33 mouse cellular contexts compared by ENCODE assay signal in the genomic region with DNA sequence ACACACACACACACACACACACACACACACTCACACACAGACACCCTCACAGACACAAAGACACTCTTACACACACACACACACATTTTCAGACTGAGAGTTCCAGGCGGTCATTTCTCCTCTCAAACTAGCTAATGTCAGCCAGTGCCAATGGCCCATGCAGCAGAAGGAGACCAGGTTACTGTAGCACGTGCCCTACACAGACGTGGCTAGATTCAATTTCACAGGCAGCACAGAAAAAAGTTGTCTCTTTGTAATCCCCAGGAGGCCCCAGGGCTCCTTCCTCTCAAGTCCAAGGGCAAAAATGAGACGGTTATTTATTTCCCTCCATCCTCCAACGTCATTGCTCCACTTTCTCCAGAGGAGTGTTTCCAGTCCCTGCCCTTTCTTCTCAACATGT. TPM values are rescaled to one million over a fixed set of nuclear protein-coding genes. Genes with fewer than 3 reads are reported as not detected.
"Had no signal": no experiment of that assay in that cellular context is flagged by ENCODE, and none has a peak within 500 bp of the region (broad histone marks: within the 10 kb centered on the region; RNA-seq: fewer than 3 reads in every experiment).

No protein-coding gene starts in this region.

- H3K4me1 ChIP-seq: limb, embryonic 12.5 days; limb, embryonic 13.5 days; limb, embryonic 15.5 days; liver, embryonic 12.5 days; liver, embryonic 13.5 days; liver, embryonic 15.5 days; lung, embryonic 15.5 days; megakaryocyte, embryonic 14.5 days; midbrain, embryonic 15.5 days had no signal

- ATAC-seq: liver, embryonic 12.5 days; liver, postnatal 0 days; lung, postnatal 0 days; midbrain, embryonic 15.5 days; midbrain, embryonic 16.5 days had no signal

- H3K4me3 ChIP-seq: left cerebral cortex, adult 2 months; limb, embryonic 10.5 days; limb, embryonic 12.5 days; limb, embryonic 13.5 days; limb, embryonic 15.5 days; liver, embryonic 12.5 days; liver, embryonic 13.5 days; liver, embryonic 15.5 days; lung, embryonic 15.5 days; megakaryocyte, embryonic 14.5 days; midbrain, embryonic 10.5 days; midbrain, embryonic 12.5 days; midbrain, embryonic 15.5 days; myocyte had no signal

- H3K4me2 ChIP-seq: limb, embryonic 12.5 days; limb, embryonic 13.5 days; limb, embryonic 15.5 days; liver, embryonic 11.5 days; liver, embryonic 12.5 days; liver, embryonic 13.5 days; liver, embryonic 15.5 days; lung, embryonic 14.5 days; lung, embryonic 15.5 days; midbrain, embryonic 11.5 days; midbrain, embryonic 12.5 days; midbrain, embryonic 15.5 days had no signal

- H3K27me3 ChIP-seq: liver, embryonic 13.5 days; liver, embryonic 15.5 days; lung, embryonic 15.5 days had no signal

- H3K36me3 ChIP-seq: limb, embryonic 10.5 days; limb, embryonic 12.5 days; limb, embryonic 13.5 days; limb, embryonic 15.5 days; liver, embryonic 12.5 days; liver, embryonic 13.5 days; liver, embryonic 15.5 days; lung, embryonic 15.5 days; midbrain, embryonic 12.5 days; midbrain, embryonic 15.5 days had no signal

- H3K27ac ChIP-seq: left cerebral cortex, adult 2 months; limb, embryonic 12.5 days; limb, embryonic 13.5 days; limb, embryonic 15.5 days; liver, embryonic 12.5 days; liver, embryonic 13.5 days; liver, embryonic 14.5 days; liver, embryonic 15.5 days; lung, embryonic 15.5 days; macrophage; midbrain, embryonic 10.5 days; midbrain, embryonic 12.5 days; midbrain, embryonic 15.5 days had no signal

- H3K9me3 ChIP-seq: limb, embryonic 10.5 days; limb, embryonic 12.5 days; limb, embryonic 15.5 days; liver, embryonic 12.5 days; liver, embryonic 13.5 days; liver, embryonic 15.5 days; lung, embryonic 15.5 days; midbrain, embryonic 10.5 days; midbrain, embryonic 15.5 days had no signal

- DNase-seq: liver; liver, embryonic 13.5 days; liver, postnatal 0 days; lung, adult 18-20 months; lung, adult 2 months; lung, embryonic 14.5 days; lung, postnatal 10 days; lung, postnatal 14 days; lung, postnatal 36 days; lung, postnatal 4 days; midbrain, embryonic 14.5 days had no signal

- H3K9ac ChIP-seq: limb, embryonic 12.5 days; limb, embryonic 13.5 days; limb, embryonic 15.5 days; liver, embryonic 12.5 days; liver, embryonic 13.5 days; liver, embryonic 14.5 days; liver, embryonic 15.5 days; liver, postnatal 0 days; lung, embryonic 14.5 days; lung, embryonic 15.5 days; midbrain, embryonic 12.5 days; midbrain, embryonic 15.5 days had no signal

RNA-seq across cellular contexts. Expression of gene Pax5, which starts 31.6 kb away (rescaled TPM):
- total RNA-seq: megakaryocyte progenitor cell, adult 5-6 weeks had no signal
- polyA plus RNA-seq: limb, embryonic 11.5 days; limb, embryonic 12.5 days; limb, embryonic 13.5 days; liver, embryonic 11.5 days; lung, embryonic 14.5 days; lung, embryonic 15.5 days; lung, embryonic 16.5 days had no signal
